Mouse (Mus musculus) E14TG2a.4 (cell line): ENCODE results near the gene Arpp21.

Experiments
- H3K27me3 ChIP-seq: 2 replicates; pipeline ENCODE4 v1.6.1; 2014; ENCODE audit warnings: low read length, control low read depth; ENCODE audit not compliant: insufficient read depth
- H3K36me3 ChIP-seq: 2 replicates; pipeline ENCODE4 v1.6.1; 2014; ENCODE audit warnings: low read length, control low read depth; ENCODE audit not compliant: insufficient read depth
- H3K4me1 ChIP-seq: replicated peaks from 2 replicates; pipeline ENCODE4 v1.6.1; 2014; ENCODE audit warnings: low read depth, low read length, control low read depth
- H3K4me3 ChIP-seq: replicated peaks from 2 replicates; pipeline ENCODE4 v1.5.1; 2014; ENCODE audit warnings: mild to moderate bottlenecking, low read length
- H3K9me3 ChIP-seq: 2 replicates; pipeline ENCODE4 v1.6.1; 2014; ENCODE audit warnings: low read length, control low read depth
- CTCF ChIP-seq: conservative IDR thresholded peaks from 2 replicates; pipeline ENCODE4 v1.5.1; 2014; ENCODE audit warnings: low read length
- NANOG ChIP-seq: IDR thresholded peaks from 2 replicates; pipeline ENCODE4 v1.6.1; 2014; ENCODE audit warnings: borderline replicate concordance, low read length, mixed read lengths
- POU5F1 ChIP-seq: IDR thresholded peaks from 2 replicates; pipeline ENCODE4 v1.6.1; 2014; ENCODE audit warnings: low read length, borderline replicate concordance

Gene Arpp21

DNA sequence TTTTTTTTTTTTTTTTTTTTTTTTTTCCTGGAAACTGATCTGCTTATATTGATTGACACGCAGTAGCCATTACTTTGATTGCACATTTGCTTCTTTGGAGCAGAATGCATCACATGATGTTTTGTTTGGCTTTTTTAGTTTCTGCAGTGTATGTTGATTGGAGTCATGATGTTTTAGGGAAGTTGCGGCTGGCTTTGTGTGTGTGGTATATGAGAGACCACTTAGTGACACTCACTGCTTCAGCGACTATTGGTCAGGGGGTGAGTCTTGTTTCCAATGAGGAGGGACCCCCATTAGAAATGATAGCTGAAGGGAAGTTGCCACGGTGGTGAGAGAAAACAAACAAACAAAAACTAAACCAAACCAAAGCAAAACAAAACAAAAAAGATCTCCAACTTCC is 55.7 kb downstream of the Arpp21 start:
- Histone ChIP-seq H3K36me3 (no peaks in the 10 kb centered on the region), H3K4me1 (no peaks in the 10 kb centered on the region), H3K27me3 (peaks cover 5% of the 10 kb centered on the region; the same call in 1 of the 2 replicates), H3K4me3 (no peak overlapping the region), H3K9me3 (no peaks in the 10 kb centered on the region)
- TF ChIP-seq CTCF (no peak), POU5F1 (no peak), NANOG (no peak)

DNA sequence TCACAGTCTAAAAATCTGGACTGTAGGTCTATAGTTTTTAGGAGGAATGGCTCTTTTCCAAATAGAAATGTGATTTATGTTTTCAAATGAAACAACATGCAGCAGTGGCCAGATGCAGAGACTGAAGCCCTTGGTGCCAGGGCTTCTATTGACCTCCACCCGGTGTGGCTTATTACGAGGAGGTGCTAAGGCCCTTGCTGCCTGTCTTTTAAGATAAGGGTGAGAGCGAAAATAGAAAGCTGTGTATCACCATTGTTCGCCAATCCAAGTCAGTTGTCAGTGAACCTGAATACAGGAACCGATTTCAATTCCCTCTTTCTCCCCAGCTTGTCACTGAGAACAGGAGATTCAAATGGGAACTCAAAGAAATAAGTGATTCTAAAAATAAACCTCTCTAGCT is 57.3 kb downstream of the Arpp21 start:
- no peaks in the 10 kb centered on the region for H3K9me3 ChIP-seq
- H3K4me1 ChIP-seq = no peaks in the 10 kb centered on the region
- TF ChIP-seq CTCF = no peak
- TF ChIP-seq NANOG = no peak
- no peak for TF ChIP-seq POU5F1
- H3K4me3 ChIP-seq = no peak overlapping the region
- no peaks in the 10 kb centered on the region for H3K27me3 ChIP-seq
- no peaks in the 10 kb centered on the region for H3K36me3 ChIP-seq

DNA sequence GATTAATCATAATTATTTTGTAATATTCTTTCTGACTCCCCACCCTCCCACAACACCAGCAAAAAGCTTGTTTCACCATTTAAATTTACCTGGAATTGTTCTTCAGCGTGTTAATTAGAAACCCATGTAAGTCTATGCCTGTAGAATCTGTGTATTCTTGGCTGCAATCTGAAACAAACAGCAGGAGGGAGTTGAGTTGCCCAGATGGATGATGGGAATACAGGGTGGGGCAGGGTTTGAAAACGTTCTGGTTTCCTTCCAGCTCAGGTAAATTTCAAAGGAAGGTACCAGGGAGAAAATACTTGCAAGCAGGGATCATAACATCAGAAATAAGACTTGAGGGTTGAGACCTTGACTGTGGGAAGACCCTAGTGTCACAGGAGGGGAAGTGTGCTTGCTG is 58.2 kb downstream of the Arpp21 start:
- Histone ChIP-seq H3K4me1 (no peaks in the 10 kb centered on the region), H3K36me3 (no peaks in the 10 kb centered on the region), H3K9me3 (no peaks in the 10 kb centered on the region), H3K27me3 (no peaks in the 10 kb centered on the region), H3K4me3 (no peak overlapping the region)
- TF ChIP-seq CTCF (no peak), POU5F1 (no peak), NANOG (no peak)

DNA sequence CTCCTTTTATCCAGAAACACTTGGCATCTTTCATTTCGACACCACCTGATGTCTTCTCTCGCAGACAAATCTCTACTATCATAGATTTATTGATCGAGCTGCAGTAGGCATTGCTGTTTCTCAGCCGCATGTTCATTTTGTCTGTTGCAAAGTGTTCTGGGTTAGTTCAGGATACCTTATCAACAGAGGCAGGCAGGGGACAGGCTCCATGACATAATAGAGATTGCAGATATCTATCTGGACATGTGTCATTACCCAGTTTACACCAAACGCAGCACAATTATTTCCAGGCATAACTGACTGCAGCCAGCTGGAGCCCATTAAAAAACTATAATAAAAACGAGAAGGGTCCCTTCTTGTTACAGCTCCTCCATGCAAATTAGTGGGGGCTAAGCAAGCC is 59.4 kb downstream of the Arpp21 start:
- H3K9me3 ChIP-seq = no peaks in the 10 kb centered on the region
- H3K36me3 ChIP-seq = no peaks in the 10 kb centered on the region
- H3K4me3 ChIP-seq = no peak overlapping the region
- no peaks in the 10 kb centered on the region for H3K27me3 ChIP-seq
- no peaks in the 10 kb centered on the region for H3K4me1 ChIP-seq
- TF ChIP-seq NANOG (no peak), POU5F1 (no peak), CTCF (no peak)

DNA sequence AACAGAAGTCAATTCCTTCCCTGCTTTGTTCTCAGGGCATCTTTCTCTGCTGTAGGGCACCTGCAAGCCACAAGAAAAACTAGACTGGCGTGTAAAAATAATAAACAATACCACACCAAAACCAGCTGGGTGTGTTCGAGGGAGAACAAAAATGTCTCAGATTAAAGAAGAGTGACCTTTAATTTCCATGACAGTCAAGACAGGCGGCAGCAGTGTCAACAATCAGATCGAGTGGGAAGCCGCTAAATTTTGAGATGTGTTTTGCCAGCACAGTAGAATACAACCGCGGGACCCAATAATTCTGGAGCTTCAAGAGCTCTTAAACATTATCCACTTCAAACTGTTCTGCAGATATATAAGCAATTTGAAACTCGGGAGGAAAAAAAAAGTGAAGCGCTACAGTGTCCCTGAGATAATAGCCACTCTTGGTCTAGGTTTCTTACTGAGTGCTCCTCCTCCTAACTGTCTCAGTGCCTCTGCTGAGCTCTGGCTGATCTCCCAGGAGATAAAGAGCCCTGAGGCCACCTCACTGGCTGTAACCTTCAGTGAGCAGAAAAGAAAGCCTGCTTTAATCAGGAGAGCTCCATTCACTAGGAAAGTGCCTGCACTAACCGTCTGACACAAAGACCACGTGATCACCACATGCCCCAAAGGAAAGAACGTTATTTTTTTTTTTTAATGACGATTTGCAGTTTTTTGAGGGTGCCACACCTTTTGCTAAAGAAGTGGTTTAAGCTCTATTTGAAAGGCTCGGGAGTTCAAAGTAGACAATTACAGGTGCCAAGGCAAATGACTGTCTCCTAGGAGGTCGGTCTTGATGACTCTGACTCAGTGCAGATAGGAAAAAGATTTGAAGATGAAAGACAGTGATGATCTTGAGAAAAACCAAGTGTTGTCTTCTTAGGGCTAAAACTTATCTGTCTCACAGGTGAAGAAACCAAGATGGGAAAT is 61.1 kb downstream of the Arpp21 start:
- no peaks in the 10 kb centered on the region for H3K36me3 ChIP-seq
- no peaks in the 10 kb centered on the region for H3K9me3 ChIP-seq
- no peaks in the 10 kb centered on the region for H3K27me3 ChIP-seq
- H3K4me3 ChIP-seq = no peak overlapping the region
- no peak for TF ChIP-seq CTCF
- no peaks in the 10 kb centered on the region for H3K4me1 ChIP-seq

DNA sequence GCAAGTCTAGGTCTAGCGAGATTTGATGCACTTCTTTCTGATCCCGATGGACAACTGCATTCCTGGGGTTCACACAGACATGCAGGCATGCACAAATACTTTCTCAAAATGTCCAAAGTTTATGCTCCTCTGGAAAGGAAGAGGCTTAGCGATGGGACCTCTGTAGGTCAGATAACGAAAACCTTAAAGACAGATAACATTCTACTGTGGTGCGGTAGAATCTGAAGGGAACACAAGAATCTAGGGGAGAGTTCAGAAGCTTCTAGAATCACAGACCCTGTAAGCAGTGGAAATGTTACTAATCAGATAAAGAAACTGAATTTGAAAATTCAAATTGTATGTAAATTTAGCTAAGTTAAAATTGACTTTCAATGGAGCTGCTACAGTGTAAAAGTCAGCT is 62.0 kb downstream of the Arpp21 start:
- Histone ChIP-seq H3K27me3 (no peaks in the 10 kb centered on the region), H3K4me3 (no peak overlapping the region)
- TF ChIP-seq CTCF (no peak), POU5F1 (no peak), NANOG (no peak)

DNA sequence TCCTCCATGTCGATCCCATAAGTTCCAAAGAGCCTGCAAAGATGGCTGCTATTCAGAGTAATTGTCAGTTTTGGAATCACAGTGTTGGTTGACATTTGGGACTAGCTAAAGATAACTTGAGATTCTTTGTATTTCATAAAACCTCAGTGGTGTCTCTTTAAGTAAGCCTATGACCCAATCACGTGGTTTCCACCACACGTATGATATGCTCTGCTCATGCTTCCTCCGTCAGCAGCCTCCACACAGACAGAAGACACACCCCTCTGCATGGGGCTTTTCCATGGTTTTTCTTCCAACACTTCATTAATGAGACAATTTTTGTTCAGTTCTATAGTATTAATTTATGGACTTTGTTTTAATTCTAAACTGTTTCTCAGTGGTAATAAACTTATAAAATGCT is 71.1 kb downstream of the Arpp21 start:
- H3K36me3 ChIP-seq = no peaks in the 10 kb centered on the region
- H3K27me3 ChIP-seq = no peaks in the 10 kb centered on the region
- H3K4me1 ChIP-seq = no peaks in the 10 kb centered on the region
- TF ChIP-seq NANOG (no peak), POU5F1 (no peak), CTCF (no peak)
- no peaks in the 10 kb centered on the region for H3K9me3 ChIP-seq
- no peak overlapping the region for H3K4me3 ChIP-seq

More for the DNA sequence above, 62.0 kb downstream of the Arpp21 start:
- Histone ChIP-seq H3K36me3 (no peaks in the 10 kb centered on the region), H3K9me3 (no peaks in the 10 kb centered on the region), H3K4me1 (no peaks in the 10 kb centered on the region)

DNA sequence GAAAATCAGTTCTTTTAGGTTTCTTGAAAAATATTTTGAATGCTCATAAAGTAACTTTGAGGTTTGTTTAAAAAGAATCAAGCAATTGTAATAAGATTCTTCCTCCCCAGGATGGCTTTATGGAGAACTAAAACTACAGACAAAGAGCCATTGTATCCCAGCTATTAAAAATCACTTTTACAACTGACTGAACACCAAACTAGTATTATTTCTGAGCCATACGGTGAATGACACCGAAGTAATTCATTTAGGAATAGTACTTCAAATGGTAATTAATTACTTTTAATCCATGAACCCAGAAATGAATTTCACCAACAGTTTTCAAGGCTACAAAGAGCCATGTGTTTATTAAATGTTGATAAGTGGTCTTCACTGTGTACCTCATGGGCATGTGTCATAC is 74.8 kb downstream of the Arpp21 start:
- Histone ChIP-seq H3K9me3 (no peaks in the 10 kb centered on the region), H3K27me3 (no peaks in the 10 kb centered on the region), H3K4me1 (no peaks in the 10 kb centered on the region), H3K36me3 (no peaks in the 10 kb centered on the region), H3K4me3 (no peak overlapping the region)
- TF ChIP-seq CTCF (no peak), NANOG (no peak), POU5F1 (no peak)

DNA sequence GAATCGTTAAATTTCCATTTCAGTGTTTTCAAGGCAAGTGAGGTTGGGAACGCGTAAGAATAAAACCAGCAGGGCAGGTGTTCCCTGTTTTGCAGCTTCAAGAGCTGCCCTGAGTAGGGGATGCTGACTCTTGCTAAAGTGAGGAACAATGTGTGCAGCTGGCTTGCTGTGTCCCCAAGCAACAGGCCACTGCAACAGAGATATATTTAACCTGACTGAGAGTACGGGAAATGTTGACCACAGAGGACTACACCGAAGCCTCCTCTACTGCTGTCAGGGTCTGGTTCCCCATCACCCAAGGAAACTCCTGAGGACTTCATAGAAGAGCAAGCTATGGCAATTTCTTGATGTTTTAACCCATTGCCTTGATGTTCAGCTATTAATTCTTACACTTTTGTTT is 81.8 kb downstream of the Arpp21 start:
- TF ChIP-seq CTCF (no peak), POU5F1 (no peak)
- no peaks in the 10 kb centered on the region for H3K27me3 ChIP-seq
- no peaks in the 10 kb centered on the region for H3K36me3 ChIP-seq

More for the DNA sequence above, 81.8 kb downstream of the Arpp21 start:
- no peaks in the 10 kb centered on the region for H3K9me3 ChIP-seq
- no peak overlapping the region for H3K4me3 ChIP-seq
- no peaks in the 10 kb centered on the region for H3K4me1 ChIP-seq
